In the genomic region with DNA sequence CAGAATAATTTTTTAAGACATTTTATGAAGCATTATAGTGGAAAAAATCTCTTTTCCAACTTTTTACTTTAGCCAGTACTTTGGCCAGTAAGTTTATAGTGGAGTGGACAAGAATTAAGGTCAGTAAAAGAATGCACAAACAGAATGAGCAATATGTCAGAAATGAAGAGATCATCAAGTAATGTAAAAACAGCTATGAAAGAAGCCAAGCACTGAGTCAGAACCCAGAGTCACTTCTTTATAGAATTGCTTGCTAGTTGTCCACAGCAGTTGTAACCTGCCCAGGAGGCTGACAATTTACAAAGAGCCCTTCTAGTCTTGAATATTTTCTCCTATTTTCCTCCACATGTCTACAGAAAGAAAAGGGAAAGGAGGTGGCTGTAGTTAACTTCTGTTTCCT, we compare ENCODE assay signal across 26 mouse cellular contexts.
"Had no signal": no experiment of that assay in that cellular context is flagged by ENCODE, and none has a peak within 500 bp of the region (broad histone marks: within the 10 kb centered on the region; RNA-seq: fewer than 3 reads in every experiment).

No protein-coding gene starts in this region.

- H3K27me3 ChIP-seq: embryonic facial prominence, embryonic 12.5 days; embryonic facial prominence, embryonic 13.5 days; embryonic facial prominence, embryonic 15.5 days; forebrain, embryonic 12.5 days; forebrain, embryonic 13.5 days; forebrain, embryonic 15.5 days had no signal

- H3K4me1 ChIP-seq: embryonic facial prominence, embryonic 15.5 days; forebrain, embryonic 10.5 days; forebrain, embryonic 12.5 days; forebrain, embryonic 13.5 days; forebrain, embryonic 15.5 days; heart, embryonic 10.5 days had no signal

- H3K9ac ChIP-seq: embryonic facial prominence, embryonic 12.5 days; embryonic facial prominence, embryonic 13.5 days; embryonic facial prominence, embryonic 15.5 days; forebrain, embryonic 12.5 days; forebrain, embryonic 13.5 days; forebrain, embryonic 15.5 days; forebrain, postnatal 0 days had no signal

- H3K36me3 ChIP-seq: embryonic facial prominence, embryonic 10.5 days; embryonic facial prominence, embryonic 12.5 days; embryonic facial prominence, embryonic 13.5 days; embryonic facial prominence, embryonic 15.5 days; forebrain, embryonic 10.5 days; forebrain, embryonic 12.5 days; forebrain, embryonic 15.5 days; heart, embryonic 10.5 days had no signal

- H3K4me3 ChIP-seq: embryonic facial prominence, embryonic 10.5 days; embryonic facial prominence, embryonic 12.5 days; embryonic facial prominence, embryonic 13.5 days; embryonic facial prominence, embryonic 15.5 days; erythroblast, embryonic 14.5 days; forebrain, embryonic 10.5 days; forebrain, embryonic 12.5 days; forebrain, embryonic 13.5 days; forebrain, embryonic 15.5 days; gastrocnemius, adult 2 months; heart, adult 2 months; heart, embryonic 10.5 days had no signal

- H3K9me3 ChIP-seq: embryonic facial prominence, embryonic 10.5 days; embryonic facial prominence, embryonic 12.5 days; embryonic facial prominence, embryonic 15.5 days; forebrain, embryonic 10.5 days; forebrain, embryonic 12.5 days; forebrain, embryonic 13.5 days; forebrain, embryonic 15.5 days; heart, embryonic 10.5 days had no signal

- ATAC-seq: forebrain, embryonic 13.5 days; forebrain, embryonic 14.5 days; forebrain, embryonic 15.5 days; forebrain, embryonic 16.5 days; forebrain, postnatal 0 days had no signal

- DNase-seq: cerebellum, adult 9-11 months; cerebellum, postnatal 10 days; cerebellum, postnatal 14 days; cerebellum, postnatal 36 days; embryo, embryonic 11 days; forebrain, postnatal 0 days; gastrocnemius, adult 2 months; gastrocnemius, postnatal 10 days; gastrocnemius, postnatal 14 days; gastrocnemius, postnatal 25 days; gastrocnemius, postnatal 36 days; heart, adult 11 months; heart, adult 18-20 months; heart, adult 2 months had no signal

- H3K27ac ChIP-seq: embryonic facial prominence, embryonic 10.5 days; embryonic facial prominence, embryonic 12.5 days; embryonic facial prominence, embryonic 13.5 days; embryonic facial prominence, embryonic 15.5 days; forebrain, embryonic 10.5 days; forebrain, embryonic 12.5 days; forebrain, embryonic 13.5 days; forebrain, embryonic 15.5 days; gastrocnemius, adult 2 months; heart, adult 2 months; heart, embryonic 10.5 days had no signal

- H3K4me2 ChIP-seq: embryonic facial prominence, embryonic 12.5 days; embryonic facial prominence, embryonic 13.5 days; embryonic facial prominence, embryonic 15.5 days; forebrain, embryonic 12.5 days; forebrain, embryonic 13.5 days; forebrain, embryonic 15.5 days had no signal
